Mouse (Mus musculus) cerebral cortex, adult 2 months (tissue): ENCODE results near the gene Tnip3.

ENCODE experiments used
- WGBS: fragments of 180-500 bp; shearing (Covaris S2); methylation state at CpG from one replicate; pipeline ENCODE4 v1.1.7; 2018; 5-methylcytosine and 5-hydroxymethylcytosine counted together

The Tnip3 gene

GRCm38 (mm10) chr6:65585333-65586053, 60.4 kb downstream of the Tnip3 start:
- 55% methylated on average over 3 of the region's 3 CpGs for WGBS

GRCm38 (mm10) chr6:65588847-65589246, 63.7 kb downstream of the Tnip3 start:
- WGBS: 84% methylated on average over 1 of the region's 1 CpGs

GRCm38 (mm10) chr6:65590018-65590417, 64.9 kb downstream of the Tnip3 start:
- WGBS: 81% methylated on average over 2 of the region's 2 CpGs

- 83% methylated on average over 3 of the region's 3 CpGs for WGBS
Observed at GRCm38 (mm10) chr6:65594171-65594570, 69.1 kb downstream of the Tnip3 start.

GRCm38 (mm10) chr6:65595371-65595770, 70.3 kb downstream of the Tnip3 start:
- 69% methylated on average over 1 of the region's 1 CpGs for WGBS

GRCm38 (mm10) chr6:65597056-65597818, 72.1 kb downstream of the Tnip3 start:
- WGBS: 50% methylated on average over 12 of the region's 12 CpGs

GRCm38 (mm10) chr6:65598522-65598921, 73.4 kb downstream of the Tnip3 start:
- WGBS: 86% methylated on average over 3 of the region's 3 CpGs

GRCm38 (mm10) chr6:65599865-65600739, 75.0 kb downstream of the Tnip3 start:
- WGBS: 53% methylated on average over 7 of the region's 7 CpGs

- 48% methylated on average over 1 of the region's 1 CpGs for WGBS
Observed at GRCm38 (mm10) chr6:65600887-65601286, 75.8 kb downstream of the Tnip3 start.

- 87% methylated on average over 4 of the region's 4 CpGs for WGBS
Observed at GRCm38 (mm10) chr6:65605778-65606177, 80.7 kb downstream of the Tnip3 start.

- 68% methylated on average over 4 of the region's 4 CpGs for WGBS
Observed at GRCm38 (mm10) chr6:65615641-65616040, 90.5 kb downstream of the Tnip3 start.

GRCm38 (mm10) chr6:65623016-65623715, 98.1 kb downstream of the Tnip3 start:
- WGBS: 61% methylated on average over 3 of the region's 3 CpGs

- WGBS: 94% methylated on average over 2 of the region's 2 CpGs
Observed at GRCm38 (mm10) chr6:65630578-65630977, 105.5 kb downstream of the Tnip3 start.

GRCm38 (mm10) chr6:65632184-65632583, 107.1 kb downstream of the Tnip3 start:
- 75% methylated on average over 5 of the region's 5 CpGs for WGBS

- 56% methylated on average over 4 of the region's 4 CpGs for WGBS
Observed at GRCm38 (mm10) chr6:65644110-65644509, 119.0 kb downstream of the Tnip3 start.

- WGBS: 88% methylated on average over 3 of the region's 3 CpGs
Observed at GRCm38 (mm10) chr6:65646408-65646807, 121.3 kb downstream of the Tnip3 start.

GRCm38 (mm10) chr6:65647731-65648130, 122.6 kb downstream of the Tnip3 start:
- 90% methylated on average over 6 of the region's 6 CpGs for WGBS

- WGBS: 12% methylated on average over 4 of the region's 4 CpGs
Observed at GRCm38 (mm10) chr6:65651376-65651775, 126.3 kb downstream of the Tnip3 start.

GRCm38 (mm10) chr6:65661272-65661671, 136.2 kb downstream of the Tnip3 start:
- 80% methylated on average over 4 of the region's 4 CpGs for WGBS

- 76% methylated on average over 2 of the region's 2 CpGs for WGBS
Observed at GRCm38 (mm10) chr6:65662050-65662449, 136.9 kb downstream of the Tnip3 start.

GRCm38 (mm10) chr6:65663990-65664389, 138.9 kb downstream of the Tnip3 start:
- WGBS: 56% methylated on average over 6 of the region's 6 CpGs
